Mouse (Mus musculus) c-Kit-negative CD71-positive TER-119-positive erythroid progenitor cells, embryonic 14.5 days (primary cell): ENCODE data around the gene Galnt18.

Experiments used
- DNase-seq: peaks from one replicate; pipeline ENCODE4 v3.0.0-alpha.2; 2013; ENCODE audit warnings: low read depth, low spot score

Gene Galnt18

GRCm38 (mm10) chr7:111713828-111714600, 65.8 kb downstream of the Galnt18 start:
- DNase-seq, result no peak

DNA sequence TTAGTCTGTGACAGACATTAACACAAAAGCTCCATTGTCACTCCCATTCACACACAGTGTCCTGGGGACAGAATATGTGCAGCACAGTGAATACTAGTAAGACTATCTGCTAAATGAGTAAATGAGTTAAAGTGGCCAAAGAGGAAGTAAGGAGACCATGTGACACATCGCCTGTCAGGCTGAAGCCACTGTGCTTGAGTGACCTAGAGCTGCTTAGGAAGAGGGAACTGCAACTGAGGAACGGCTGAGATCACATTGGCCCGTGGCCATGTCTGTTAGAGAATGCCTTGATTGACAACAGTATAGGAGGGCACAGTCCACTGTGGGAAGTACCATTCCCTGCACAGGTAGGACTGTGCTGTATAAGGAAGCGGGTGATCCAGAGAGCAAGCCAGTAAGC, 67.0 kb downstream of the Galnt18 start:
- no peak for DNase-seq

DNA sequence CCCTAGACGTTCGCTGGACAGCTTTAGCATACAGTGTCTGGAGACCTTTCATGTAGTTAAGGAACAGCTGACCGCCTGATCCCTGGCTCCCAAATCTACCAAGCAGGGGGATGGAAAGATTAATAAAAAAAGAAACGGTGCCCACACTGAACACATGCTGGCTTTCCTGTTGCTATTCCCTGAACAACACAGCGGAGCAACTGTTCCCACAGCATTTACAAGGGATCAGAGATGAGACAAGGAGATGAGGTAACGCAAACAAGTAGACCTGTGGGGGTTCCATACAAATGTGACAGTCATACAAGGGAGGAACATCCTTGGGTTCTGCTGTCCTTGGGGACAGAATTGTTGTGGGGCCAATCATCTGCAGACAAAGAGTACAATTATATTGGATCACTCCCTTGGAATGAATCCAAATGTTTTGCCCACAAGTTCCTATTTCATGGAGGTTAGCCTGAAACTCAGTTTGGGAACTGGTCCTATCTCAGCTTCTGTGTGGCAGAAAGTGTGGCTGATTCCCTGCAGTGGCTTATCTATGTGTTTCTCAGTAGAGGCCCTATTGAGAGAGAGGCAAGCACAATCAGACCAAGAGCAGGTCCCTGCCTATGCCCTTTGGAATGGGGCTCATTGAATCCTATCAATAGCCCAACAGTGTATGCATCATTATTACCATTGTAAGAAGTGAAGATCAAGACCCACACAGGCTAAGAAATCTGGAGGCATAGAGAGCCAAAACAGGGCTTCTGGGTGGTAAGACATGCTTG, 68.5 kb downstream of the Galnt18 start:
- DNase-seq, result no peak

- no peak for DNase-seq
These were observed 69.5 kb downstream of the Galnt18 start for GRCm38 (mm10) chr7:111710311-111710710.

DNA sequence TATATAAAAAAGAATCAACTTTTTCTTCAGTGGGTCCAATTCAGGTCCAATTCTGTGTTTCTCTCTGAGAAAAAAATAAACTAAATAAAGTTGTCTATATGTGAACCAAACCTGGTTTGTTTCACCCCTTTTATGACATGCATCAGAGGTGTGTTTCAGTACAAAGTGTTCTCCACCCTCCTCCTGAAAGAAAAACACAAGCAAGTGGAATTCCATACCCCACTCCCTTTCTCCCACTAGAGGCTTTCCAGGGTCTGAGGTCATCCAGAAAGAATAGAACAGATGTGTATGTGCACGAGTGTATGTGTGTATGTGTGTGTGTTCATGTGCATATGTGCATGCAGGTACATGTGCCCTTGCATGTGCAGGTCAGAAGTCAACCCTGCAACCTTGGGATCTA, 71.2 kb downstream of the Galnt18 start:
- DNase-seq, result no peak

GRCm38 (mm10) chr7:111702961-111703360, 76.8 kb downstream of the Galnt18 start:
- no peak for DNase-seq

- DNase-seq, result no peak
These were observed 78.0 kb downstream of the Galnt18 start for GRCm38 (mm10) chr7:111701788-111702187.

- no peak for DNase-seq
These were observed 80.3 kb downstream of the Galnt18 start for GRCm38 (mm10) chr7:111699446-111699845.

- no peak for DNase-seq
These were observed 83.6 kb downstream of the Galnt18 start for GRCm38 (mm10) chr7:111696226-111696625.

- no peak for DNase-seq
These were observed 85.5 kb downstream of the Galnt18 start for GRCm38 (mm10) chr7:111694312-111694711.

DNA sequence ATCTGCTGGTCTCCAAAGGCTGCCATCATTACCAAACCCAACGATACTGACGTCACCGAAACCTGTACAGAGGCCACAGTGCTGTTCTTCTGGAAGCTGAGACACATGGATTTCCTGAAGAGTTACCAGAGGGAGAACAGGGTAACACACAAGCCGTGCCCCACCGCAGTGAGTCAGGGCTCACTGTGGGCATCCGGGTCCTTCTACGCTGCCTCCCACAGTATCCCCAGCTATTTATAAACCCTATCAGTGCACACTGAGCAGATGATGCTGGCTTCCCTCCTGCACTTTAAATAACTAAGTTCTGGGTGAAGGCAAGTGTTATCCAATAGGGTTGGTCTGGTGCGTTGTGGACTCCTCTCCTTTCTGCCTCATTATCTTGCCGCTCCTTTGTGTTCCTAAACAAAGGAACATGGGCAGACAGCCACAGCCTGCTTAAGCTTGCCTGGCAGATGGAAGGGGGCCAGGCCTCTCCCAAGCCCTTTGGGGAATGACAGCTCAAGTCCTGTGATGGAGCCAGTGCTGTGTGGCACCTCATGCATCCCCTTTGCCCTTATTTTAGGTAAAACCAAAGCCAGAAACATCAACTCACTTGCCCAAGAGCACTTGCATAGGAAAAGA, 87.0 kb downstream of the Galnt18 start:
- DNase-seq, result no peak

GRCm38 (mm10) chr7:111680108-111680507, 99.7 kb downstream of the Galnt18 start:
- DNase-seq, result no peak

DNA sequence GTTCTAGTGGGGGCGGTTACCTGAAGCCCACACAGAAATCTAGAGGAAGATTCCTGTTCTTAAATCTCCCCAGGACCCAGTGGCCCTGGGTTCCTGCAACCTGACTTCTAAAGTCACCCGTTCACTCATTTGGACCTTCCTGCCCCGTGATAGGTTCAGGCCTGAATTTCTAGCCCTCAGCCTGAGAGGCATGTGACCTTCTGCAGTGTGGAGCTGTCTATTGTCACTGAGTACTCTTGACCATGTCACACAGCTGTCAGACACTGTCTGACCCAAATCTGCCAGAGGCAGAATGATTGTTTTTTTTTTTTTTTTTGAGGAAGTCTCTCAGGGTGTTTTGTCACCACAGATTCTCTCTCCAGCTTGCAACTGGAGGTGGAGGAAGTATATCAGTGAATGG, 103.3 kb downstream of the Galnt18 start:
- DNase-seq, result no peak

- no peak for DNase-seq
These were observed 107.3 kb downstream of the Galnt18 start for GRCm38 (mm10) chr7:111672467-111672866.

GRCm38 (mm10) chr7:111663139-111664073, 116.4 kb downstream of the Galnt18 start:
- DNase-seq, result no peak

DNA sequence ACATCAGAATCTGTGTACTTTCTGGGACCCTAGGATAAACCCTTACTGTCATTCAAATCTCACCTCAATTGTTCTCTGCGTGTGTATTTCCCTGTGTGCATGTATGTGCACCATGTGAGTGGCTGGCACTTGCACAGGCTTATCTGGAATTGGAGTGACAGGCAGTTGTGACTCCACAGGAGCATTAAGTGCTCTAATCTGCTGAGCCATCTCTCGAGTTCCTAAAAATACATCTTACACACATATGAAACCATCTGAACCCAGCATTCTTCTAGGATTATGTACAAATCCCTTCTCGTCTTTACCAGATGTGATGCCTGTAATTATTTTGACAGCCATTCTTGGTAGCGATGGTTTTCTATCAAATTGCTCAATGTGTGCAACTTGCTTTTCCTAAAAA, 121.2 kb downstream of the Galnt18 start:
- DNase-seq, result no peak

DNA sequence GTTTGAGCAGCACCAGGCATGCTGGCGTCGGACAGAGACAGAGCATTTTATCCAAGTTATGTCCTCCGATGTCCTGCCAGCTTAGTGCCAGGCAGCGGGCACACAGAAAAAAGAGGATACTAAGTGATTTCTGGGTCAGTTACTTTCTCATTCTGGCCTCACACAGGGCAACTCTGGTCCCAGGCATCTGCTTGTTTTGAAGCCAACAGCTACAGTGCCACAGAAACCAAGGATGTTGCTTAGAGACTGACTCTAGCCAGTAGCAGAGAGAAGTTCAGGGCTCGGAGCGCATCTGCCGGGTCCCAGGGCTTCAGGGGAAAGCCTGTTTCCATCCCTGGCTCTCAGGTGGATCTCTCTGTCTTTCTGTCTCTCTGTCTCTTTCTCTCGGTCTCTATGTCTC, 124.8 kb downstream of the Galnt18 start:
- DNase-seq, result no peak

GRCm38 (mm10) chr7:111654526-111654925, 125.3 kb downstream of the Galnt18 start:
- DNase-seq, result no peak

GRCm38 (mm10) chr7:111644362-111644761, 135.4 kb downstream of the Galnt18 start:
- DNase-seq, result no peak

DNA sequence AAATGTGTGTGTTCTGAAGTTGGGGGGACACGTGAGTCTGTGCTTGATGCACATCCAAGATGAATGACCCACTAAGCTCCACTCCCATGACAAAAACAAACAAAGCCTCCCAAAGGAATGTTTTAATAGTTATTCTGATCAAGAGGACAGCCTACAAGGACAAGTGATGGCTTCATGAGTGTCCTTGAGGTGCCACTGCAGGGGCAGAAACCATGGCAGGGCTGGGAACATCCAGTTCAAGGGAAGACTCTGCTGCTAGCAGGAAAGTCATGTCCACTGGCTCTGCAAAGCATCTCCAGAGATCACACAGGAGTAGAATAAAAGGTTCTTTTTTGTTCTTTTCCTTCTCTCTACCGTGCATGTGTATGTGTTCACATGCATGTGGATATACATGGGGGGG, 140.9 kb downstream of the Galnt18 start:
- DNase-seq, result no peak

GRCm38 (mm10) chr7:111638465-111638864, 141.3 kb downstream of the Galnt18 start:
- no peak for DNase-seq
